Mouse (Mus musculus) MEL (cell line): ENCODE results near the gene Cys1. TPM values are rescaled to one million over a fixed set of nuclear protein-coding genes. Genes with fewer than 3 reads are reported as not detected.

Experiments used
- DNase-seq: peaks from one replicate; pipeline ENCODE4 v3.0.0; 2011; ENCODE audit warnings: low read depth, low spot score
- H3K27ac ChIP-seq: 2 replicates; pipeline ENCODE4 v1.5.1; 2012; ENCODE audit warnings: low read depth, mild to moderate bottlenecking, control low read depth, low read length, moderate library complexity; ENCODE audit not compliant: control insufficient read depth
- H3K27me3 ChIP-seq, 2 experiments: fragments of 150-350 bp in 1 of 2; sonication (generic) in 1 of 2; 2 replicates each; pipeline ENCODE4 v1.6.1; 2012; ENCODE audit warnings: low read length in 2 of 2, mild to moderate bottlenecking in 2 of 2, improper control_type of control experiment in 1 of 2, moderate library complexity in 1 of 2; ENCODE audit not compliant: insufficient read depth in 2 of 2, control insufficient read depth in 1 of 2
- H3K36me3 ChIP-seq, 2 experiments: 2 replicates each; pipeline ENCODE4 v1.6.1; 2012 to 2014; ENCODE audit warnings: low read length in 2 of 2, improper control_type of control experiment in 1 of 2, inconsistent platforms in 1 of 2, mild to moderate bottlenecking in 1 of 2; ENCODE audit not compliant: insufficient read depth in 2 of 2, control insufficient read depth in 1 of 2
- H3K4me1 ChIP-seq, 2 experiments: fragments of 150-350 bp in 1 of 2; sonication (generic) in 1 of 2; 2 replicates each; pipeline ENCODE4 v1.6.1; 2012; ENCODE audit warnings: low read length in 2 of 2, improper control_type of control experiment in 1 of 2, mild to moderate bottlenecking in 1 of 2; ENCODE audit not compliant: insufficient read depth in 2 of 2, control insufficient read depth in 1 of 2
- H3K4me3 ChIP-seq, 2 experiments: fragments of 150-350 bp in 1 of 2; sonication (generic) in 1 of 2; 2 replicates each; pipeline ENCODE4 v1.5.1; 2012; ENCODE audit warnings: low read depth in 2 of 2, low read length in 2 of 2, mild to moderate bottlenecking in 2 of 2, moderate library complexity in 2 of 2, control low read depth in 1 of 2, improper control_type of control experiment in 1 of 2; ENCODE audit not compliant: control insufficient read depth in 1 of 2, insufficient read depth in 1 of 2
- H3K79me2 ChIP-seq: 2 replicates; pipeline ENCODE4 v1.6.1; 2012; ENCODE audit warnings: mild to moderate bottlenecking, low read length, moderate library complexity; ENCODE audit not compliant: control insufficient read depth, poor library complexity, insufficient read depth
- H3K9ac ChIP-seq: 2 replicates; pipeline ENCODE4 v1.6.1; 2012; ENCODE audit warnings: low read depth, mild to moderate bottlenecking, control low read depth, low read length, moderate library complexity; ENCODE audit not compliant: control insufficient read depth, poor library complexity, severe bottlenecking
- H3K9me3 ChIP-seq: fragments of 150-350 bp; sonication (generic); replicated peaks from 2 replicates; pipeline ENCODE4 v1.6.1; 2012; ENCODE audit warnings: mild to moderate bottlenecking, low read length, improper control_type of control experiment, moderate library complexity; ENCODE audit not compliant: insufficient read depth
- CTCF ChIP-seq, 3 experiments: IDR thresholded peaks in 2 of 3; conservative IDR thresholded peaks in 1 of 3; 2 replicates each; pipeline ENCODE4 v1.5.1; 2011 to 2012; ENCODE audit warnings: low read length in 3 of 3, low read depth in 2 of 3, mild to moderate bottlenecking in 2 of 3, improper control_type of control experiment in 1 of 3, inconsistent platforms in 1 of 3, mixed read lengths in 1 of 3, moderate library complexity in 1 of 3; ENCODE audit not compliant: control insufficient read depth in 1 of 3, insufficient read depth in 1 of 3, poor library complexity in 1 of 3, severe bottlenecking in 1 of 3
- EP300 ChIP-seq, 2 experiments: IDR thresholded peaks; 2 replicates each; pipeline ENCODE4 v1.6.1; 2011; ENCODE audit warnings: improper control_type of control experiment in 2 of 2, low read length in 2 of 2, low read depth in 1 of 2, mild to moderate bottlenecking in 1 of 2
- ETS1 ChIP-seq: IDR thresholded peaks from 2 replicates; pipeline ENCODE4 v1.6.1; 2012; ENCODE audit warnings: low read depth, mild to moderate bottlenecking, inconsistent platforms, low read length, improper control_type of control experiment, moderate library complexity
- HCFC1 ChIP-seq: IDR thresholded peaks from 2 replicates; pipeline ENCODE4 v1.6.1; 2012; ENCODE audit warnings: low read depth, mild to moderate bottlenecking, inconsistent platforms, low read length, improper control_type of control experiment, moderate library complexity
- KAT2A ChIP-seq: conservative IDR thresholded peaks from 2 replicates; pipeline ENCODE4 v1.6.1; 2012; ENCODE audit warnings: low read depth, low read length, improper control_type of control experiment, inconsistent platforms
- MAFK ChIP-seq: IDR thresholded peaks from 2 replicates; pipeline ENCODE4 v1.6.1; 2011; ENCODE audit warnings: low read depth, mild to moderate bottlenecking, low read length, improper control_type of control experiment, borderline replicate concordance
- MAZ ChIP-seq: IDR thresholded peaks from 2 replicates; pipeline ENCODE4 v1.6.1; 2012; ENCODE audit warnings: low read depth, mild to moderate bottlenecking, inconsistent platforms, low read length, improper control_type of control experiment
- MEF2A ChIP-seq: IDR thresholded peaks from 2 replicates; pipeline ENCODE4 v1.6.1; 2014; ENCODE audit warnings: low read depth, mild to moderate bottlenecking, inconsistent platforms, low read length, improper control_type of control experiment; ENCODE audit not compliant: poor library complexity, insufficient replicate concordance, severe bottlenecking; ENCODE audit errors: extremely low read depth
- MYB ChIP-seq: IDR thresholded peaks from 2 replicates; pipeline ENCODE4 v1.6.1; 2011; ENCODE audit warnings: mild to moderate bottlenecking, low read depth, low read length, improper control_type of control experiment
- MYC ChIP-seq: IDR thresholded peaks from 2 replicates; pipeline ENCODE4 v1.6.1; 2011; ENCODE audit warnings: low read depth, mild to moderate bottlenecking, low read length, improper control_type of control experiment, moderate library complexity
- POLR2A ChIP-seq, 2 experiments: IDR thresholded peaks; 2 replicates each; pipeline ENCODE4 v1.6.1; 2011 to 2012; ENCODE audit warnings: low read length in 2 of 2, mild to moderate bottlenecking in 2 of 2, control low read depth in 1 of 2, improper control_type of control experiment in 1 of 2, low read depth in 1 of 2, moderate library complexity in 1 of 2; ENCODE audit not compliant: control insufficient read depth in 1 of 2, insufficient read depth in 1 of 2, poor library complexity in 1 of 2
- POLR2AphosphoS2 ChIP-seq: IDR thresholded peaks from 2 replicates; pipeline ENCODE4 v1.6.1; 2011; ENCODE audit warnings: low read length, improper control_type of control experiment
- POLR2AphosphoS5 ChIP-seq: IDR thresholded peaks from 2 replicates; pipeline ENCODE4 v1.6.1; 2012; ENCODE audit warnings: low read depth, borderline replicate concordance, mild to moderate bottlenecking, inconsistent platforms, low read length, moderate library complexity, mixed read lengths
- SIN3A ChIP-seq: IDR thresholded peaks from 2 replicates; pipeline ENCODE4 v1.6.1; 2012; ENCODE audit warnings: low read length, improper control_type of control experiment, inconsistent platforms
- SMC3 ChIP-seq: IDR thresholded peaks from 2 replicates; pipeline ENCODE4 v1.6.1; 2011; ENCODE audit warnings: low read depth, low read length, improper control_type of control experiment
- TAL1 ChIP-seq: IDR thresholded peaks from 2 replicates; pipeline ENCODE4 v1.6.1; 2012; ENCODE audit warnings: mild to moderate bottlenecking, inconsistent platforms, low read length, moderate library complexity, mixed read lengths
- TBP ChIP-seq: IDR thresholded peaks from 2 replicates; pipeline ENCODE4 v1.8.0; 2011; ENCODE audit warnings: low read depth, low read length, improper control_type of control experiment
- TCF12 ChIP-seq: IDR thresholded peaks from 2 replicates; pipeline ENCODE4 v1.6.1; 2014; ENCODE audit warnings: low read depth, mild to moderate bottlenecking, inconsistent platforms, low read length, improper control_type of control experiment, moderate library complexity
- UBTF ChIP-seq: IDR thresholded peaks from 2 replicates; pipeline ENCODE4 v1.6.1; 2012; ENCODE audit warnings: low read depth, mild to moderate bottlenecking, inconsistent platforms, low read length, improper control_type of control experiment, moderate library complexity, borderline replicate concordance; ENCODE audit not compliant: insufficient read depth
- USF1 ChIP-seq: IDR thresholded peaks from 2 replicates; pipeline ENCODE4 v1.6.1; 2014; ENCODE audit warnings: low read depth, mild to moderate bottlenecking, inconsistent platforms, low read length, improper control_type of control experiment, moderate library complexity
- USF2 ChIP-seq, 2 experiments: IDR thresholded peaks; 2 replicates each; pipeline ENCODE4 v1.6.1; 2011 to 2012; ENCODE audit warnings: improper control_type of control experiment in 2 of 2, low read length in 2 of 2, borderline replicate concordance in 1 of 2, inconsistent platforms in 1 of 2, low read depth in 1 of 2, mild to moderate bottlenecking in 1 of 2; ENCODE audit not compliant: insufficient read depth in 1 of 2
- ZMIZ1 ChIP-seq: IDR thresholded peaks from 2 replicates; pipeline ENCODE4 v1.6.1; 2012; ENCODE audit warnings: low read depth, mild to moderate bottlenecking, inconsistent platforms, low read length, improper control_type of control experiment, moderate library complexity
- ZNF384 ChIP-seq: IDR thresholded peaks from 2 replicates; pipeline ENCODE4 v1.6.1; 2012; ENCODE audit warnings: low read depth, mild to moderate bottlenecking, inconsistent platforms, low read length, improper control_type of control experiment
- polyA plus RNA-seq, 2 experiments: library from polyadenylated mRNA; stranded (reverse) in 1 of 2; unstranded in 1 of 2; fragments of >175 nt in 1 of 2; fragments of >200 nt in 1 of 2; gene quantifications; 2 replicates each; pipeline versions ENCODE4 v1.2.1 to v1.2.4; 2012; ENCODE audit warnings: low replicate concordance in 2 of 2, low read depth in 1 of 2; ENCODE audit not compliant: insufficient read length in 2 of 2, insufficient read depth in 1 of 2, missing spikeins in 1 of 2
- total RNA-seq: library from RNA; depleted of rRNA; stranded (reverse); fragments of 300-350 nt; gene quantifications from 2 replicates; pipeline ENCODE4 v1.2.3, GENCODE M21; 2012

Cys1 gene
- total and polyA plus RNA-seq, 3 experiments, result not detected

DNA sequence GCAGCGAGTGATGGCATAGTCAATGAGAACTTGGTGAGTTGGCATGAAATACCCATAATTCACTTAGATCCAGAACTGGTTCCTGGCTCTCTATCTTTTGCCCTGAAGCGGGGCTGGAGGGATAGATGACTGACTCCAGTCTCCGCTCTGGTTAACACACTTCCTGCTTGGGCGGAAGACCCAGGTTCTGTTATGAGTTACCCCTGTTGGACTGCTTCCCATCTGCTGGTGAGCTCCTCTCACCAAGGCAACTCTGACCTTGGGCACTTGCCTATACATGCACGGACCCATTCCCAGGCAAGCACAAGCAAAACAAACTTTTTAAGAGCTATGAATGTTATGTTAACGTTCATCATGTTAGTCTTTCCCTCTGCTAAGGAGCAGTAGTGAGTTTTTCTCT lies 27.8 kb upstream of the Cys1 start:
- Histone ChIP-seq H3K36me3 (peaks cover 3 to 25% of the 10 kb centered on the region in 2 experiments), H3K27ac (peak overlapping the region; percentile 87), H3K79me2 (peaks cover 32% of the 10 kb centered on the region), H3K27me3 (no peaks in the 10 kb centered on the region), H3K9me3 (no peaks in the 10 kb centered on the region), H3K4me3 (peak overlapping the region; percentile 57 to 94), H3K9ac (peak overlapping the region; percentile 98), H3K4me1 (peaks cover 3 to 22% of the 10 kb centered on the region in 2 experiments)
- peak; percentile 74 for DNase-seq
- TF ChIP-seq POLR2AphosphoS2 (0 out of 2 replicates have a peak, but pooled peaks have one; percentile 51), ZNF384 (no peak), UBTF (no peak), TBP (0 out of 2 replicates have a peak, but pooled peaks have one; percentile 39), HCFC1 (no peak), TAL1 (no peak), ETS1 (no peak), CTCF (IDR thresholded peaks at IDR 0.05 in 2 of 3, conservative IDR thresholded peaks at IDR 0.05 in 1 of 3; ENCODE audit: control insufficient read depth in 1 of 3, insufficient read depth in 1 of 3, low read depth in 2 of 3, low read length in 3 of 3, poor library complexity in 1 of 3, severe bottlenecking in 1 of 3) (no peak), MYB (no peak)
- TF ChIP-seq, all 39 proteins: peak for 2

DNA sequence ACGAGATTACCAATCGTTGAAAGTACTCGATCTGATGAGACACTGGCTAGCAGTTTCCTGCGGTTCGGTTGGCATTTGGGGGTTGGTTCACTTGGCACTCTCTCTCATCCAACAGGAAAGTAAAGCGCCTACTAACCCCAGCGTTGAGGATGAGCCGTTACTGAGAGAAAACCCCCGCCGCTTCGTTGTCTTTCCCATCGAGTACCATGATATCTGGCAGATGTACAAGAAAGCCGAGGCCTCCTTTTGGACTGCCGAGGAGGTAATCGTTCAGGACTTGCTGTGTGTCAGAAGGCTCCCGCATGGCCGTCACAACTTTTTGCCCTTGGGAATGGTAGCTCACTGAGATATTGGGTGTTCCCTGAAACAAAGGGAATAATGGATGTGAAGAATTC lies 27.2 kb upstream of the Cys1 start:
- no peak for DNase-seq
- H3K4me3 ChIP-seq, result peak overlapping the region; percentile 57 to 94
- H3K79me2 ChIP-seq, result peaks cover 32% of the 10 kb centered on the region
- H3K4me1 ChIP-seq, result peaks cover 3 to 22% of the 10 kb centered on the region in 2 experiments
- H3K27me3 ChIP-seq, result no peaks in the 10 kb centered on the region
- peak overlapping the region; percentile 98 for H3K9ac ChIP-seq
- peak overlapping the region; percentile 87 for H3K27ac ChIP-seq
- H3K36me3 ChIP-seq, result peaks cover 3 to 25% of the 10 kb centered on the region in 2 experiments
- H3K9me3 ChIP-seq, result no peaks in the 10 kb centered on the region
- no peak for TF ChIP-seq USF2 (IDR thresholded peaks at IDR 0.05; ENCODE audit: borderline replicate concordance in 1 of 2, insufficient read depth in 1 of 2, low read depth in 1 of 2, low read length in 2 of 2)
- 0 out of 2 replicates have a peak, but pooled peaks have one; percentile 7 for TF ChIP-seq MYC
- TF ChIP-seq, all 39 proteins: peak for 1

DNA sequence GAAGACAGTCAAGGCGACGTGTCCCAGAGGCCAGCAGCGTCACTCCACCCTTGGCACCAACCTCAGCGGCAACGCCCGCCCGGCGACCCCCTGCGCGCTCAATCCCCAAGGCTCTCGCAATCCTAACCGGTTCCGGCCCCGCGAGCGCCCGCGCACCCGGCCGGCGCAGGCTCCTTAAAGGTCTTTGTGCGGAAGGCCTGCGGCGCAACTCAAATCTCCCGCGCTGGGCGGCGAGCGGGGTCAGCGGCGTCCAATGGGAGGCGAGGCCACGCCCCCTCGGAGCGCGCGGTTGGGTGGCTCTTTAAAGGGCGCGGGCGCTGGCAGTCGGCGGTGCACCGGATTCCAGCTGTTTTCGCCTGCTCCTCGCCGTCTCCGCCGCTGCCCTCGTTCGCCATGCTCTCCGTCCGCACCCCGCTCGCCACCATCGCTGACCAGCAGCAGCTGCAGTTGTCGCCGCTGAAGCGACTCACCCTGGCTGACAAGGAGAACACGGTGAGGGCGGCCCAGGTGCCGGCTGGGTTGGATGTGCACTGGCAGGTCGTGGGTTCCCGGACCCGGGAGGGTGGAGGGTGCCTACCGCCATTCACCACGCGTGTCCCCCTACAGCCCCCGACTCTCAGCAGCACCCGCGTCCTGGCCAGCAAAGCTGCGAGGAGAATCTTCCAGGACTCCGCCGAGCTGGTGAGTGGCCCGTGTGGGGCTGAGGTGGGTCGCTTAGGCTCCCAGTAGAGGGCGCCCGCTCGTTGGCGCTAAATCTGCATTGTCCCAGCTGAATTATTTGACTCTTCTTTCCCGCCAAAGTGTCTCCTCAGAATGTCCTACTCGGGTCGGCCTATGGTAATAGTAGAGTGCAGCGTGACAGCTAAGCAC lies 26.6 kb upstream of the Cys1 start, which contains the start of gene Rrm2:
Rrm2 (plus strand) TSS at position 288 of the 870 bp plus-strand sequence.
- no peaks in the 10 kb centered on the region for H3K27me3 ChIP-seq
- H3K36me3 ChIP-seq, result peaks cover 3 to 25% of the 10 kb centered on the region in 2 experiments
- H3K4me3 ChIP-seq, result peak within 1 kb of the TSS; percentile 57 to 94
- peak; percentile 97 for DNase-seq
- no peaks in the 10 kb centered on the region for H3K9me3 ChIP-seq
- H3K9ac ChIP-seq, result peak within 1 kb of the TSS; percentile 98
- H3K4me1 ChIP-seq, result peaks cover 3 to 22% of the 10 kb centered on the region in 2 experiments
- H3K27ac ChIP-seq, result peak within 1 kb of the TSS; percentile 87
- peaks cover 32% of the 10 kb centered on the region for H3K79me2 ChIP-seq
- TF ChIP-seq POLR2A (IDR thresholded peaks at IDR 0.05; ENCODE audit: control insufficient read depth in 1 of 2, insufficient read depth in 1 of 2, low read depth in 1 of 2, low read length in 2 of 2, poor library complexity in 1 of 2) (peak; percentile 92 to 93), HCFC1 (peak; percentile 59), SIN3A (peak; percentile 84), POLR2AphosphoS2 (peak; percentile 87), MEF2A (no peak), MYB (no peak), ZMIZ1 (peak; percentile 98), MAZ (no peak), POLR2AphosphoS5 (no peak), MAFK (no peak), USF1 (0 out of 2 replicates have a peak, but pooled peaks have one; percentile 17), SMC3 (peak; percentile 43), KAT2A (no peak; the same call in 1 of the 2 replicates), EP300 (IDR thresholded peaks at IDR 0.05; ENCODE audit: low read depth in 1 of 2, low read length in 2 of 2) (no peak), TCF12 (peak; percentile 44; the same call in 1 of the 2 replicates)
